Mouse (Mus musculus) T-helper 1 cell (primary cell): ENCODE measurements around the gene Il20rb.

ENCODE experiments used
- in situ Hi-C: fragments of 300-600 bp; cut with MboI, MseI; formaldehyde crosslinking; loops from one replicate; pipeline ENCODE4 v1.15.1; 2025; ENCODE audit warnings: high pct_unique_total_duplicates

Gene Il20rb

DNA sequence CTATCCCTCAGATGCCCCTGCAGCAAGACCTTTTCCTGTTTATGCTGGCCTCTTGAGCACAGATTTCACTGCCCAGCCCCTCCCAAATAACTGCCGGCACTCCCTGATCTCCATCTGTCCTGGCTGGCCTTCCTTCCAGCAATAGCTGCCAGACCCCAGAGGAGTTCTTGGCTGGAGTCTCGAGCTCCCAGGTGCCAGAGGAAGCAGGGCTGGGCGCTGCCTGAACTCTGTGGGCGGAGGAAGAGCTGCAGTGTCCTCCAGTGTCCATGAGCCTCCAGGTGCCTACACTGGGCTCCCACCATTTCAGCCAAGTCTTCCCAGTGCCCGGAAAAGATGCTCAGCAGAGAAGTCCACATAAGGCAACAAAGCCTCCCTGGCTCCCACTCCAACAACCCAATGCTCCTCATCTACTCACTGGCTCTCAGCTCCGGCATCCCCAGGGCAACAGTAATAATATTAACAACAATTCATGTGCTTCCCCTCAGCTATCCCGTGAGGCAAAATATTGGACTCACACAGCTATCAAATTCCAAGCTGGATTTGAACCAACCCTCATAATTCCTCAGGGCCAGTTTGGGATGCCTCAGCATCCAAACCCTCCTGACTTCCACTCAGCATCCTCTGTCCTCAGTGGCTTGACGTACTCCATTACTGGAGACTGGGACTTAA, 15.5 kb downstream of the Il20rb start:
- in situ Hi-C loops, result no loop called here

DNA sequence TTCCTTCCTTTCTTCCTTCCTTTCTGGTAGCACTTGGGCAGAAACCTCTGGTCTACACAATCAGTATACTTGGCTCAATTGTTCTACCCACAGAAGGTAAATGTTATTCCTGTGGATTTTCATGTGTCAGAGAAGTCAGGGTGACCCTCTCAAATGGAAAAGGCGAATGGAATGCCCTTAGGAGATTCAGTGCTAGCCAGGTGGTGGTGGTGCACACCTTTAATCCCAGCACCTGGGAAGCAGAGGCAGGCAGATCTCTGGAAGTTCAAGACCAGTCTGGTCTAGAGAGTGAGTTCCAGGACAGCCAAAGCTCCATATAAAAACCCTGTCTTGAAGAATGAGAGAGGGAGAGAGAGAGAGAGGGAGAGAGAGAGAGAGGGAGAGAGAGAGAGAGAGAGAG, 16.4 kb downstream of the Il20rb start:
- in situ Hi-C loops, result no loop called here

DNA sequence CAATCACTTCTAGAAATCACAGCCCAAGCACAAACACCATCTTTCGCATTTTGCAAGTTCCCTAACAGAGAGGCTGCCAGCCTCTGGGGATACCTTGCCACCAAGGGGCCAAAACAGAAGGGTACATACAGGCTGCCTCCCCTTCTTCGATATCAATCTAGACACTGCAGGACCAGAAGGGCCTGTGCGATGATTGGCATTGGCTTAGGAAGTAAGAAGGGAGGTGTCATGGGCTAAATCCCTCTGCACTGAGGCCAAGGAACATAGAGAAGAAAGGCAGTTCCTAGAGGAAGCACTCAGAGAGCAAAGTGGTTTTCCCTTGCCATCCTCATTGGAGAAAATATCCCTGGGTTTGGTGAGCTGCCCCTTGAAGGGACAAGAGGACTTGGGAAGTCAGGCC, 16.9 kb downstream of the Il20rb start:
- in situ Hi-C loops, result no loop called here

DNA sequence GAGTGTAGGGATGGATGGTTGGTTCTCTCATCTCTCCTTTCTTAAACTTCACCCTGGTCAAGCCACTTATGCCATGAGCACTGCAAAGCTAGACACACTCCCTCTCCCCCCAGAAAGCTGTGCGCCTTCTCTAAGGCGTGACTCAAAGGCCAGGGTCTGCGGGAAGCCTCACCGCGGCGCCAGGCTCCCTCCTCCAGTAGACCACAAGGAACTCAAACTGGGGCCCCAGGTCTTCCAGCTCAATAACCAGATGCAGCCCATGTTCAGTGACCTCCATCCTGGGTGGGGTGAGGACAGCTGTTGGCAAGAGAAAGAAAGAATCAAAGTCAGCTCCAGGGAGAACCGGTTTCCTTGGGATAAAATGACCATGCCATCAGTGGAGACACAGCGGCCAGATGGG, 18.4 kb downstream of the Il20rb start:
- in situ Hi-C loops, result no loop called here

DNA sequence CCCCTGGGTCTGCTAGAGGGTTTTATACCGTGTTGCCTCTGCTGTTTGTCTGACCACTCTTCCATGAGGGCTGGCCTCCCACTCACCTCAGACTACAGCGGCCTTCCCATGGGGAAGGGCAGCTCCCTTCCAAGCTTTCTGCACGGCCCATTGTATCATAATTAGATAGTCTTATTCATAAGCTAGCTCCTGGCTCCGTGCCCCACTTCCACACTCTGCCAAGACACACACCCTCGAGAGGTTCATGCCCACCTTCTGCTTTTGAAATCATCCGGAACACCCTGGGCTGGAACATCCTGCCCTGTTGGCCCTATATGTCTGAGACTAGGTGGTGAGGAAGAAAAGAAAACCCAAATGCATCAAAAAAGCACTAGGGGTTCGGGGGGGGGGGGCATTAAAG, 18.9 kb downstream of the Il20rb start:
- in situ Hi-C loops, result no loop called here

DNA sequence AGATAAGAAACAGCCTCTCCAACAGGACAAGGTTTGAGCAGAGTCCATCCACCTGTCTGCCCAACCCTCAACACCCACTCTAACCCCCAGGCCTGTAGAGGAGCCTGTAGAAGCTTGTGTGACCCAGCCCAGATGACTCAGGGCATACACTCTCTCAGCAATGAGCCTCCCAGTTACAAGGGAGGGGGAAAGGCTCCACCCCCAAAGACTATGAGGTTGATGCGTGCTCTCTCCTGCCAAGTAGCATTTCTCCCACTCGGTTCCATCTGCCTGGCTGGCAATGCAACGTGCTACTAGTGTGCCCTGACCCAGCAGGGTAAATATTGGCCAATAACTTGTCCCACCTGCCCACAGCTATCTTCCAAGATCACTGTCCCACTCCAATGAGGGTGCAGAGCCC, 19.8 kb downstream of the Il20rb start:
- in situ Hi-C loops, result no loop called here

DNA sequence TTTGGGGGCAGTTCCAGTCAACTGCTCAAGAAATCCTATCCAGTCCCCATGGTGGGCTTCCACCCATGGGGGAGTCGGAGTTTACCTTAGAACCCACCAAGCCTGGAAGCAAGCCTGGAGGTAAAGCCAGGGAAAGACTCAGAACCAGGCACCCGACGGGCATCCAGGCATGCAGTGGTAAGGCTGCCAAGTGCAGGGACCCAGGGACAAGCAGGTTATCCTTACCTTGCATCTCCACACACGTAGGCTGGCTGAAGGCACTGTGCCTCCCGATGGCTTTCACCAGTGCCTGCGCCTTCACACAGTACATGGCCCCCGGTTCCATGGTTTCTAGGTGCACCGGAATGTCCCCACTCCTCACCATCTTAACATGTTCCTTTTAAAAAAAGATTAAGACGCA, 20.6 kb downstream of the Il20rb start:
- in situ Hi-C loops, result no loop called here

DNA sequence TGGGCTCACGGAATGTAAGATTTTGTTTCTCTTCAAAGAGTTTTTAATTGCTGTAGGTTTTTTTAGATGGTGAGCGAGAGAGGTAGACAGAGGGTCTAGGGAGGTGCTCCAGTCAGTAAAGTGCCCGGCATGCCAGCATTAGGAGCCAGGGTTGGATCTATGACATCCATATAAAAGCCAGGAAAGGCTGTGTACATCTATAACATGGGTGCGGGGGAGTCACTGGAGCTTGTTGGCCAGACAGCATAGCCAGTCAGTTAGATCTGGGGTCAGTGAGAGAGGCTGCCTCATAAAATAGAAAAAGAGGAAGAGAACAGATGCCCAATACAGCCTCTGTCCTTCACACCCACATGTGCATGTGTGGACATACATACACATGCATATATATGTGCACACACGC, 21.2 kb downstream of the Il20rb start:
- in situ Hi-C loops, result no loop called here

DNA sequence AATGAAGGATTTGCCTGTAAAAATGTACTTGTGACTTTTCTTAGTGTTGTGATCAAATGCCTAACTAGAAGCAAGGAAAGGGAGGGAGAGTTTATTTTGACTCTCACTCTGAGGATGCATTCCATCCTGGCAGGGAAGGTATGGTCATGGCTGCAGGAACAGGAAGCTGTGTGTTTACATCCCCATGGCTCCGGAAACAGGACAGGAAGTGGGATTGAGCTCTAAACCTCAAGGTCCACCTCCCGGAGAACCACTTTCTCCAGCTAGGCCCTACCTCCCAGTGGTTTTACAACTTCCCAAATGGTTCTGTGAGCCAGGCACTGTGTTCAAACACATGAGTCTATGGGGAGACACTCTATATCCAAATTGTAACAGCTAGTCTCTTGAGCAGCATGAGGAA, 22.8 kb downstream of the Il20rb start:
- in situ Hi-C loops, result no loop called here

DNA sequence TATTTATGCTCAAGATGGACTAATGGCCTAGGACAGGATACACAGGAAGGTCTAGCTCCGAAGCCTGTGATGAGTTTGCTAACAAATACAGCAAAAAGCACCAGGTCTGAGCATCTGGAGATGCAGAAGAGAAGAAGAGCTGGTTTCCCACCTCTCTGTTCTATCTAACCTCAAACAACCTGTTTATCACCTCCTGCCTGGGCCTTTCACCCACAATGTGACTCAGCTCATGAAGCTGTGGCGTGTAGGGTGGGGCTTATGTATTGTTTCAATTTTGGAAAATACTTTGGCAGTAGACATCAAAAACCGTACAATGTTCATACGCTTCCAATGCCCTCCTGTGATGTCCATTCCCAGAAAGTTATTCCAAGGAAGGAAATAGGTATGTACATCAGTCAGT, 24.5 kb downstream of the Il20rb start:
- in situ Hi-C loops, result no loop called here

DNA sequence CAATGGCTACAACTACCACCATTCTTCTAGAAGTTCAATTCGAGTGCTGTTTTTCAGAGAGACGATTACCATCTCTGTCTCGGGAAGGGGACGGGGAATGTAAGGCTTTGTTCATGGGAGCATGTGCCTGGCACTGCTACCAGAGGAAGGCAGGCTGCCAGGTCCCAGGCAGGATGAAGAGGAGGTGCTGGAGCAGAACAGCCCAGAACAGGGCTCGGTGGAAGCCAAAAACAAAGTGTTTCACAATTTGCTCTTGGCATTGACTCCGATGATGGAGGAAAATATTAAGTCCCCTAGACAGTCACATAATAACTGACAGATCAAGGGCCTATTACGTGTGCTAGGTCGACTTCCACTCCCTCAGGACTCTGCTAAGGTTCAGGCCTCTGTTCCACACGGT, 24.9 kb downstream of the Il20rb start:
- in situ Hi-C loops, result no loop called here

DNA sequence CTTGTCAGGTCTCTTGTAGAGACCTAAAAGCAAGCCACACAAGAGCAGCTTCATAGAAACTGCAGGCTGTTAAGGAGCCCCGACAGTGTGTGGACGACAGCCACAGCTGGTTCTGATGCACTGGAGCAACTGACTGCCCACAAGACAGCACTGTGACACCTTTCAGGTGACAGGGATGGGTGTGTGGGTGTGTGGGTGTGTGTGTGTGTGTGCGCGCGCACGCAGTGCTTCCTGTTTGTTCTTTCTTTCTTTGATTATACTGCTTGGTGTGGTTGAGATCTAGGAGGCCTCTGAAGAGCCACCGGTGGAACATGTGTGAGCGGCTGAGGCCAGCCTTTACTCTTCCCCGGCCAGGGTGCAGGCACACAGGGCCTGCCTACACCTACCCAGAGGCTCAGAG, 26.4 kb downstream of the Il20rb start:
- in situ Hi-C loops, result no loop called here

DNA sequence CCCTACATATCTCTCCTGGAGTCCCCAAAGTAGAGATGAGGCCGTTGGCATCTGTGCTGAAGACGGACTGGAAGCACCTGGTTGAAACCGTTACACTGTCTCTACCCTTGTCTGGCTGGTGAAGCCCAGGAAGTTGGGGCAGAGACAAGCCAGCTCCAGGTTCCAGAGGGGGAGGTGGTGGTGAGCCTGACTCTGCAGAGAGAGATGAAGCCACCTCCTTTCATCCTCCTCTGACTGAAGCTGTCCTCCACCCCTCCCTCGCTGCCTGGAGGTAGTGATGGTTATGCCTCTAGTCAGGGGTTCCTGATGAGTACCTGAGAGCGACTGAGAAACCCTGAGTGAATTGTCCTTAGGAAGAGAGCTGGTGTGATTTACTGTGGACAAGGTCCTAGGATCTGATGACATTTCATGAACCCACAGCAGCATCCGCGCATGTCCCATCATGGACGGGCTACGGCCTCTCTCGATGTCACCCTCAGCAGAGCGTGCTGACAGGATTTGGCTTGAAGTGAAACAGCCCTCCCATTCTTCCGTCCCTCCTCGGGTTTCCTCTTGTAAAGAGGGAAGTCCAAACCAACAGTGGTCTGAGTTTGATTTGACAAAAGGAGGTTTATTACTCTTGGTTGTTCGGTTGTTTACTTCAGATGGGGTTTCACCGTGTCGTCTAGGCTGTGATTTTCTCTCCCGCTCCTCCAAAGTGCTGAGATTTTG, 28.5 kb downstream of the Il20rb start:
- in situ Hi-C loops, result loop anchor here (5.0 to 10.0 kb wide), 2 partner anchors 544 to 1453 kb away; no protein-coding TSS in a partner anchor

DNA sequence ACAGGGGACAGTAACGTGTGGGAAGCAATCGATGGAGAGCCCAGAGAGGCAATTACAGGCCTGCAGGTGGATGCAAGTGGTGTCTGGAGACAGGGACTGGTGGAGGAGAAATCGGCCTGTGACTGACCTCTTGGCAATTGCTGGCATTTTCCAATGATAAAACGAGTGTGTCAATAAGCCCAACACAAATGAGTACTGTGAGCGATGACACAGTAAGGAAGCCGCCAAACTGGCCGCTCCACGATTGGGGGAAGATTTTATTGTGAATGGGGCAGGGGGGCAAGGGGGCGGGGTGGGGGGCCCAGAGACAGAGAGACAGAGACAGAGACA, 32.0 kb downstream of the Il20rb start:
- in situ Hi-C loops, result loop anchor here (5.0 to 10.0 kb wide), 3 partner anchors 188 to 1450 kb away; no protein-coding TSS in a partner anchor

DNA sequence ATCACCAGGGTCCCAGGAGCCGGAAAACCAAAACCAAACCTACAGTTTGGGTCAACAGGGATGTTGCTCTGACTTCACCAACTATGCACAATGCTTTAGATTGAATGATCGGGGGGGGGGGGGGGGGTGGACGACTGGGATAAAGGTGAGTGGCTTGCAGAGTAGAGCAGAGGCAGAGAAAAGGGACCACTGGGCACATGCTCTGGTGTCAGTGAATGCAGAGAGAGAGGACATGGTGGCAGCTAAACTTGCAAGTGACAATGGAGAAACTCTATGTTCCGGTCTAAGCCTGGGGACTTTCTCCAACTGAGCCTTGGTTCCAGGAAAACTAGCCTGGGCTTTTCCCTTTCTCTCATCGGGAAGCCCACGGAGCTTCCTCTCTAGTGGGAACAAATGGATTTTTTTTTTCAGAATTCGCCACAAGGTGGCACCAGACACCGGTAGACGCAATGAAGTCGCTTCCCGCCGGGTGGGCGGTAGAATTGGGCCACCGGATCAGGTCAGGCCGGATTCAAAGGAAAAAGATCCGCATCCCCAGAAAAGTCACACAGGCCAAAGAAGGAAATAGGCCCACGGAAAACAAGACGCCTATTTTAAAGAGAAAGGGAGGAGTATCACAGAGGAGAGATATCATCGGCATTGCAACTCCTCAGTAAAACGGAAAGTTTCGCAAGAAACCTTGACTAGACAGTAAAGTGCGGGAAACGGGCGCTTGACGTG, 32.5 kb downstream of the Il20rb start:
- in situ Hi-C loops, result loop anchor here (5.0 to 10.0 kb wide), 3 partner anchors 188 to 1449 kb away; no protein-coding TSS in a partner anchor

DNA sequence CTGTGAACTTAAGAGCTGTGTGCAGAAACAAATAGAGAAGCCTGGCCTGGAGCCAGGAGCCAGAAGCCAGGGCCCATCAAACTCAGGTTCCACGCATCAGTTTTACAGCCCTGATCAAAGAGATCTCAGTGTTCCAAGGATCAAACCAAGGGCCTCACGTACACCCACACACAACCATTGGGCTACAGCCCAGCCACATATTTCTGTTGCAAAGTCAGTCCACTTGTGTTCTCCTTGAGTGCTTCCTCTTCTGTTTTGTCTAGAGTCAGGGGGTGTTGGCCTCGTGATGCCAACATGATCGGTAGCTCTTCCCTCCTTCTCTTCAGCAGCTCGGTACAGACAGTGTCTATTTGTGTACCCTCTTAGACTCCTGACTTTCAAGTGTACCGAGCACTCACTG, 34.2 kb downstream of the Il20rb start:
- in situ Hi-C loops, result loop anchor here (5.0 to 10.0 kb wide), 3 partner anchors 190 to 1448 kb away; no protein-coding TSS in a partner anchor

DNA sequence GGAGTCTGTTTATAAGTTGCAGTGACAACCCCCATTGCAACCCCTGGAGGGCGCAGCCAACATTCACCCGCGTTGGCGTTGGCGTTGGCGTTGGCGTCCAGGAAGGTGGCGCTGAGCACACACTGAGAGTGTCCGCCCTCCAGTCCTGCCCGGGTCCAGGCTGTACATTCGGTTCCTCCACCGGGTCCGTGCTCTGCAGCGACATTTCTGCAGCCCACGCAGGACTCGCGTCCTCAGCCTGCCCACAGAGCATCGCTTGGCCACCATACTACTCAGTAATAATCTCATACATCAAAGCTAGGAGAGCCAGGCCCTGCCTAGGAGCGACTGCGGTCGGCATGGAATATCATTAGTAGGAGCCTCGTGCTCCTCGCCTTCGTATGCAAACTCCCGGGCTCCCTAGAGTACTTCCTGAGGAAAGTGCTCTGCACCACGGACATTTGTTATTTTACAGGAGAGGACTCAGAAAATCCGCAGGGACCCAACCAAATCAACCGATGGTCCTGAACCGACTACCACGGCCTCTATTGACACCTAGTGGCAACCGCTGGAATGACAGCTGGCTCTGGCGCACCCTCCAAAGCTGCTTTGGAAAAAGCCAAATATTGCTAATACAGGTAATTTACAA, 40.4 kb downstream of the Il20rb start:
- in situ Hi-C loops, result loop anchor here (5.0 to 10.0 kb wide), 2 partner anchors 49 to 971 kb away; no protein-coding TSS in a partner anchor

DNA sequence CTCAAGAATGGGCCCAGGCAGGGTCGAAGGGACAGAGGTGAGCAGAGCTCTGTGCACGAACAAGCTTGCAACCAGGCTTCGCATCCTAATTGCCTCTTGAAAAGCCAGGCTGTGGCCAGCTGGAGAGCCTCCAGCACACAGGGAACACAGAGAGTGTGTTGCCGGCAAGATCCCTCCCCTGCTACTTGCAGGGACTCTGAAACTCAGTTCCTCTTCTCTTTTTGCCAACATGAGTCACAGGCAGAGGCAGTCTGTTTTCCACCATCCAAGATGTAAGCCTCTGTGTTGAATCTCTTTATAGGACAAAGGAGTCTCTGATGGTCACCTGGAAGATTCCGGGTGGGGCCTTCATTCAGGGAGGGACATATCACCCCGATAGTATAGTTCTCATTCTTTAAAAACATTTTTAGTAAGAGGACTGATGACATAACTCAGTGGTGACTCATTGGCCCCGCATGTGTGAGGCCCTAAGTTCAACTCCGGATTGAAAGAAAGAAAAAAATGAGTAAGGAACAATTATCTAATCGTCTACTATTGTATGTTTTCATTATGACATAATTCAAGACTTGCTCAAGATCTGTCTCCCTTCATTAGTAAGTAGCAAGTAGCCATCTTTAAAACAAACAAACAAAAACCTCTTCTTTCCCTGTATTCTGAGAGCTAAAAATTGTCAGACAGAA, 46.3 kb downstream of the Il20rb start:
- in situ Hi-C loops, result loop anchor here (10.0 kb wide), 1 partner anchor 965 kb away; no protein-coding TSS in a partner anchor

DNA sequence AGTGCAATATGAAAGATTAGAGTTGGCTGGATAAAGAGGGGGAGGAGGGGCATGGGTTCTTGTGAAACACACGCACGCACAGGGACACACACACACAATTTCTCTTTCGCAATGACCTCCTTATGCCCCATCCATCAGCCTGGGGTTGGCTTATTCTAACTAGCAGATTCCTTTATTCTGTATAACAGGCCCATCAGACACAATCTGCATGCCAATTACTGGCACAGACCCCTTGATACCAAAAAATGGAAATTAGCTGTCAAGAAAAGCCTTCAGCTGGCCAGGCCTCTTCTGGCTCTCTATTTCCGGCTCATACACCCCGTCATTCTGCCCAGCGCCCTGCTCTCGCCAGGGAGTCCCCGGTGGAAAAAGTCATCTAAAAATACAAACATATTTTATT, 47.1 kb downstream of the Il20rb start:
- in situ Hi-C loops, result no loop called here

DNA sequence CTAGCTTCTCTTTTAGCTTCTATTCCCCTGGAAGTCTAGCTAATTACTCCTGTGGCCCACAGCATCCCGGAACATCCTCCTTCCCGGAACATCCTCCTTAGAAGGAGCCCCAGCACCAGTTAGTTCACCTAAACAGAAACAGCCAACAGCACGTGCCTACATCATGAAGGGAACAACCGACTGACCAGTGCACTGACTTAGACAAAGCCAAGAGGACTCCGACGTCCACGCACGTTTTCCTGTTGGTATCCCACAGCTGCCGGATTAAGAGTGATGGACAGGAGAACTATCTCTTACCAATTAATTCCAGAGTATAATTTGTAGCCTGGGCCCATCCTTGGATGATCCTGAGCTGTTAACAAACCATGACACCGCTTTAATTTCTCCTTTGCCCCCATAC, 47.6 kb downstream of the Il20rb start:
- in situ Hi-C loops, result no loop called here

DNA sequence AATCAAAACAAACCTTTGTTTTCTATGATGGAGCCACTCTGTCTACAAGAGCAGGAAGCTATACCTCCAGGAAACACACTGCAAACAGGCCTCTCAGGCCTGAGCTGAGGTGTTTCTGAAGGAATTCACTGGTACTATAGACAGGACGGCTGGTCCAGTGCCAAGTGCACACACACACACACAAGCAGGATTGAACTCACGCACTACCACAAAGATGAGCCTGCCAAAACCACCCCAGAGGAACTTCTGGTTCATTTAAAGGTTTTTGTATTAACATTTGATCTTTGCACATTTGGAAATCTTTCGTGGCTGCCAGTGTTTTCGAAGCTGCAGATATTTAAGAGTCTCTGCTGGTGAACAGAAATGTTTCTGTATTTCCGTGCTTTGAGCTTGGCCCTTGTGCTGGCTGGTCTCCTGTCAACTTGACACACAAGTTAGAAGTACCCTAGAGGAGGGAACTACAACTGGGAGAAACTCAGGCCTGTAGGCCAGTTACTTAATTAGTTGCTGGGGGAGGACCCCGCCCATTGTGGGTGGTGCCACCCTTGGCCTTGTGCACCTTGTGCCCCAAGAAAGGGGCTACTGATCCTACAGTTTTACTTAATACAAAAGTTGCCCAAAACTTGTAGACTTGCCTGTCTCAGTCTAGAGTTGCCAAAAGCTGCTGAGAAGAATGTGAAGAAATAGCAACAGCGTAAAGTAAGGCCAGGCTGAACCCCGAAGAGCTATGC, 49.6 kb downstream of the Il20rb start:
- in situ Hi-C loops, result no loop called here
